Mouse (Mus musculus) erythroblast, embryonic 14.5 days (primary cell): ENCODE measurements at regions not wholly inside any gene's neighbourhood (a gene's known extent, or its start where the extent isn't known, plus 50 kb on each side); places are given as distances from the start of the nearest gene placed in this dataset.

Experiments
- H3K27me3 ChIP-seq: 2 replicates; pipeline ENCODE4 v1.6.1; 2012; ENCODE audit warnings: inconsistent platforms; ENCODE audit not compliant: control insufficient read depth
- H3K36me3 ChIP-seq: 2 replicates; pipeline ENCODE4 v1.6.1; 2012; ENCODE audit warnings: mild to moderate bottlenecking, inconsistent platforms; ENCODE audit not compliant: control insufficient read depth
- H3K4me1 ChIP-seq: 2 replicates; pipeline ENCODE4 v1.6.1; 2012; ENCODE audit warnings: inconsistent platforms; ENCODE audit not compliant: control insufficient read depth
- H3K4me3 ChIP-seq: replicated peaks from 2 replicates; pipeline ENCODE3; 2012; ENCODE audit warnings: moderate library complexity, mild to moderate bottlenecking, inconsistent platforms
- H3K9me3 ChIP-seq: 2 replicates; pipeline ENCODE4 v1.6.1; 2012; ENCODE audit warnings: low read length, inconsistent platforms, mixed read lengths; ENCODE audit not compliant: control insufficient read depth
- GATA1 ChIP-seq: IDR thresholded peaks from 2 replicates; pipeline ENCODE4 v1.6.1; 2012; ENCODE audit warnings: low read length, inconsistent platforms, mixed read lengths
- TAL1 ChIP-seq: IDR thresholded peaks from 3 replicates; pipeline ENCODE4 v1.6.1; 2012; ENCODE audit warnings: low read length, inconsistent platforms, mixed read lengths

DNA sequence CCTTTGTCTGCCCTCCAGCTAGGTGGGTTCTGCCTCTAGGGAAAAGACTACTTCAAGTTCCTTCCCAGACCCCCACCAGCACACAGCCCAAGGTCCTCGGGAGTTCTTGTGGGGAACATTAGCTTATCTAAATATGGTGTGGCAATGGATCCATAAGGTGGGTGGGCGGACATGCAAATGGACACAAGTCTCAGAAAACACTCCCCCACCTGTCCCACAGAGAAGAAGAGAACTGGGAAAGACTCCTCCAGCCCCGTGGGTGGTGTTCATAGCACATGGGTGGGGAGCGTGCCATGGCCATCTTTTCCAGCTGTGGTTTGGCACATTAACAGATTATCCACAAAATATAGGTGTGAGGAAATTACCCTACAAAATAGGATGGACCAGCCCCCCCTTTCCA is 177.5 kb downstream of the Bcl11b start:
- Histone ChIP-seq H3K9me3 (peaks cover 65% of the 10 kb centered on the region), H3K36me3 (no peaks in the 10 kb centered on the region), H3K4me3 (no peak overlapping the region), H3K27me3 (no peaks in the 10 kb centered on the region), H3K4me1 (no peaks in the 10 kb centered on the region)
- TF ChIP-seq TAL1 (no peak), GATA1 (no peak)

DNA sequence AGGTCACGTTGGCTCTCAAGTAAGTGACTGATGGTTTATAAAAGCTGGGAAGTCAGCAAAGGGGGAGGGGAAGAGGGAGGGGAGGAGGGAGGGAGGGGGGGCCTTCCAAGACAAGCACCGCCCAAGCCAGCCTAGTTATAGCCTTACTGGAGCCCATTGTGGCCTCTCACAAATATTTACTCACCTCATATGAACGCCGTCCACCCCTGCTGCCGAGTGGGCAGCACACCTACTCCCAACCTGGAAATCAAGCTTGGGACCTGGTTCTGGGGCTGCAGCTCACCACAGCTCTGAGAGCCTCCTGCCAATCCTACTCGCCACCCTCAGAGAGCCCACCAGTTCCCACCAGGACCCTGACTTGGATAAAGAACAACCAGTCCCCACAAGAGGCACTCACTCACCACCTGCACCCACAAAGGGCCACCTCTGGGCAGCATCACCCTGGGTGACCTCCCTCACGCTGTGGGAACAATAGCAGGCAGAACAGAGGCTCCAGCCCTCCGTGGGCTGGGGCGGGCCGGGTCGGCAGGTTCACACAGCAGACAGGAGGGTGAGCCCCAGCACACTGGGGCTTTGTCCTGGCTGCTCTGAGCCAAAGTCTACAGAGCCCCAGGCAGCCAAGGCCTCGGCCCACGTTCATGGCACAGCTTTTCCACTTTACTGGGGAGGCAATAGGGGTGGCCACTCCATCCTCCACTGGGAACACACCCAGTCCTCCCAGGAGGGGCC is 171.8 kb downstream of the Bcl11b start:
- Histone ChIP-seq H3K27me3 (no peaks in the 10 kb centered on the region), H3K4me3 (no peak overlapping the region), H3K9me3 (peaks cover 58% of the 10 kb centered on the region), H3K36me3 (no peaks in the 10 kb centered on the region), H3K4me1 (no peaks in the 10 kb centered on the region)
- no peak for TF ChIP-seq TAL1
- TF ChIP-seq GATA1: no peak

DNA sequence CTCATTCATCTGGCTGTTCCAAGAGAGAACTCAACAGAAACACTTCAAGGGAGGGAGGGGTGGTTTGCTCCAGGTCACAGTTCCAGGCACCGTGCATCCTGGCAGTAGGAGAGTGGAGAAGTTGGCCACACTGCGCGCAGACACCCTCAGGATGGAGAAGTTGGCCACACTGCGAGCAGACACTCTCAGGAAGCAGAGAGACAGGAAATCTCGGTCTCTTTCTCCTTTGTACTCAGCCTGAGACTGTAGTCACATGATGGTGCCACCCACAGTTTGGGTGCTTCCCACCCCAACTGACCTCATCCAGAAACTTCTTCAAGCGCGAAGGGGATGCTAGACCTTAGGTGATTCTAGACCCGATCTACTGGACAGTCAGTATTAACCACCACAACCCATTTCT is 170.4 kb downstream of the Bcl11b start:
- Histone ChIP-seq H3K4me3 (no peak overlapping the region), H3K27me3 (no peaks in the 10 kb centered on the region), H3K36me3 (no peaks in the 10 kb centered on the region), H3K9me3 (peaks cover 65% of the 10 kb centered on the region), H3K4me1 (no peaks in the 10 kb centered on the region)
- no peak for TF ChIP-seq TAL1
- no peak for TF ChIP-seq GATA1

DNA sequence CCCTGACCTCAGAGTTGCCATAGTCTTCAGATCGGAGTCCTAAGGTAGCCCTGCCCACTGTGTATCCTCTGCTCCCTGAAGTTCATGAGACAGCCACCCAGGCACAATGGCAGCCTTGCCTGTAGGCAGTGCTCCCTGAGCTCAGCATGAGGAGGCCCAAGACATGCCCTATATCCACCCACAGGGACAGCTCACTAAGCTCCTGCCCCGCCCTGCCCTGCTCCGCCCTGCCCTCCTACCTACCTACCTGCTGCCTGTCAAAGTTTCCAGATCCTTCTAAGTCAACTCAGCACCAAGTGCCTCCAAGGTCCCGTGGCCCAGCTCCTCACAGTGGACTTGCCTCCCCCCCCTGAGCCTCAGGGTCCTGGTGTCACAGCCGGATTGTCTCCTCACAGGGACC is 168.9 kb downstream of the Bcl11b start:
- Histone ChIP-seq H3K9me3 (peaks cover 68% of the 10 kb centered on the region), H3K4me3 (no peak overlapping the region), H3K4me1 (no peaks in the 10 kb centered on the region), H3K27me3 (no peaks in the 10 kb centered on the region), H3K36me3 (no peaks in the 10 kb centered on the region)
- no peak for TF ChIP-seq GATA1
- no peak for TF ChIP-seq TAL1

DNA sequence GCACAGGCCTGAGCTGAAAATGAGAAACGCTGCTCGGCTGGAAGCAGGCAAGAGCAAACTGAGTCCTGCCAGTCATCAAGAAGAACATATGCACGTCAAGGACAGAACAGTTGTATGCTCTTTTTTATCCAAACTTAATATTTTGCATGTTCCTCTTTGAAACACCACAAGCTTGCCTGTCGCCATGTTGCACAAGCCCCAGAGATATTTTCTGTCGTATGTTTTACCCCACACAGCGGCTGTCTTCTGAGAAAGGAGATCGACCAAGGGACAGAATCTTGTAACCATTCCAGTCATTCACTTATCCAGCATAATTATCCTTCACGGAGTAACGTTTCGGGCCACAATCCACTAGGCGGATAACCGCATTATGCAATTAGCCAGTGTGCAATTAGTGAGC is 165.7 kb downstream of the Bcl11b start:
- TF ChIP-seq TAL1 (no peak), GATA1 (no peak)
- H3K9me3 ChIP-seq: peaks cover 67% of the 10 kb centered on the region
- H3K36me3 ChIP-seq: no peaks in the 10 kb centered on the region
- H3K4me1 ChIP-seq: no peaks in the 10 kb centered on the region
- H3K4me3 ChIP-seq: no peak overlapping the region
- H3K27me3 ChIP-seq: no peaks in the 10 kb centered on the region

DNA sequence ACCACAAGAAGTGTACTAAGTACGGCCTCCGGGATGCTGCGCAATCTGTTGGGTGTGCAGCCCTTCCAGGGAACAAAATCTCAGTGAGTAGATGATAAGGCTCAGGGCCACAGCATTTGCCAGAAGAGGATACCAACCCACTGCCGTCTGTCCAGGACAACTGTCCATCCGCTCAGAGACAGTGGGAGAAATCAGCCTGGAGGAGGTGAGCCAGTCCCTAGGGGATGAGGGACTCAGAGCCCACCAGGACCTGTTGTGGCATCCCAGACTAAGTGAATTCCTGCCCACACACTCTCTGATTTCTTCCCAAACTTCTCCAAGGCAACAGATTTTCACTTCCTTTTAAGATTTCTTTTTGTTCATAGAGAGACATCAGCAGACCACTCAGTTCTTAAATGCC is 158.8 kb downstream of the Bcl11b start:
- peaks cover 23% of the 10 kb centered on the region for H3K9me3 ChIP-seq

DNA sequence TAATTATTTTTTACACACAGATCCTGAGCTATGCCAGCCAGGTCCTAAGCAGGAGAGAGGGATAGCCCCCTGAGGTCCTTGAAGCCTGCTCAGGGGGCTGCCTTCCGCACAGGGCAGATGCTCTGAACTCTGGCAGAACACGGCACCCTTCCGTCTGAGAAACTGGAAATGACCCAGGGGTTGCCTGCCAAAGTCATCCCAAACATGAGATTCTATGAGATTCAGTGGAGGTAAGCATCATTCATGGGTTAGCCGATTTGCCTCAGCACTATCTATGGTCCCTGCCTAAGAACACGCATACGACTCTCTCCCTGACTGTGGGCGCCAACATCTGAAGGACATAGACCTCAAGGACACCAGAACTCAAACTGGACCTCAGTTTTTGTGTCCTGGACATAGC is 152.8 kb downstream of the Bcl11b start:
- Histone ChIP-seq H3K27me3 (no peaks in the 10 kb centered on the region), H3K9me3 (peaks cover 2% of the 10 kb centered on the region; the same call in 1 of the 2 replicates), H3K4me1 (no peaks in the 10 kb centered on the region), H3K4me3 (no peak overlapping the region), H3K36me3 (no peaks in the 10 kb centered on the region)
- TF ChIP-seq TAL1 (no peak), GATA1 (no peak)

More for the DNA sequence above, 158.8 kb downstream of the Bcl11b start:
- Histone ChIP-seq H3K27me3 (no peaks in the 10 kb centered on the region), H3K36me3 (no peaks in the 10 kb centered on the region), H3K4me3 (no peak overlapping the region), H3K4me1 (no peaks in the 10 kb centered on the region)
- TF ChIP-seq GATA1: no peak
- TF ChIP-seq TAL1: no peak

DNA sequence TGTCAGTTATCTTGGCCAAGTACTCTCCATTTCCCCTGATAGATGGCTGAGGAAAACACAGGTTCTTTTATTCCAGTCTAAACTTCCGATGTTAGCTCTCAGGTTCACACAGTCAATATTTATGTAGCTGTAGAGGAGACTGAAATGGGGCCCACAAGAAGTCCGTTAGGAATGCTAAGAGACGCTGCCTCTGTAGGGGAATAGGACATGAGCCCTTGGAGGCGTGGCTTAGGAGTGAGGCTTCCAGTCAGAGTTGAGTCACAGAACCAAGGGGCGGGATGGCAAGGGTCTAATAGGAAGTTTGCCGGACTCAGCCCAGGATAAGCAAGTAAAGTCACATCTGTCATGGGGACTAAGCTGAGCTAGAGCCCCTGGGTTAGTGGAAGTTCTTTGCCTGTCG is 150.5 kb downstream of the Bcl11b start:
- no peak overlapping the region for H3K4me3 ChIP-seq
- no peaks in the 10 kb centered on the region for H3K27me3 ChIP-seq
- H3K9me3 ChIP-seq: peaks cover 13% of the 10 kb centered on the region
- no peaks in the 10 kb centered on the region for H3K4me1 ChIP-seq
- H3K36me3 ChIP-seq: no peaks in the 10 kb centered on the region
- TF ChIP-seq TAL1: no peak
- no peak for TF ChIP-seq GATA1

- H3K9me3 ChIP-seq: peaks cover 18% of the 10 kb centered on the region
- H3K27me3 ChIP-seq: no peaks in the 10 kb centered on the region
- no peak overlapping the region for H3K4me3 ChIP-seq
- no peaks in the 10 kb centered on the region for H3K36me3 ChIP-seq
- no peak for TF ChIP-seq GATA1
- TF ChIP-seq TAL1: no peak
- no peaks in the 10 kb centered on the region for H3K4me1 ChIP-seq
These were observed 147.9 kb downstream of the Bcl11b start for GRCm38 (mm10) chr12:107855547-107855946.

DNA sequence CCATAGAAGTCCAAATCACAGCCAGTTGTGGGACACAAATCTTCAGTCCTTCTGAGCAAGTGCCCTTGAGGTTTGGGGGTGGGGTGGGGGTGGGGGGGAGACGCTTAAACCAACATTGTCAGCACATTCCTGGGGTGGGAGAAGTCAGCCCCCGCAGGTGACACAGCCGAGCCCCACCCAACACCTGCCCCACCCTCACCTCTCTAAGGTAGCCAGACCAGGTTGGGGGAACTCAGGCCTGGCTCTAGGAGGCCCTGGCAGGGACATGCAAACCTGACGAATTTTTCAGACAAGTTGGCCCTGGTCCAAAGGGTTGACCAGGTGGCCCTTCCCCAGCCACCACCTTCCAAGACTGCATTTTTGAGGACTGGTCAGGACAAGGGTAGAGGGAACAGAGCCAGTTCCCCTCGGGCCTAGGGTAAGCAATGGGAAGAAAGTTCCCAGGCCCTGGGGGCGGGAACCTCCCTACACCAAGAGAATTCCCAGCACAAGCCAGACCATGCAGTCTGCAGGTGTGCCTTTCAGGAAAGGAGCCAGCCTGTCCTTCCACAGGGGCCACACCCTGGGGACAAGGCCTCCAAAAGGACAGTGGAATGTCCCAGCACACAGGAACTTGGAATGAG is 146.9 kb downstream of the Bcl11b start:
- TF ChIP-seq TAL1 (no peak), GATA1 (no peak)
- H3K9me3 ChIP-seq: peaks cover 18% of the 10 kb centered on the region
- no peaks in the 10 kb centered on the region for H3K36me3 ChIP-seq
- no peaks in the 10 kb centered on the region for H3K4me1 ChIP-seq
- no peaks in the 10 kb centered on the region for H3K27me3 ChIP-seq
- H3K4me3 ChIP-seq: no peak overlapping the region
